Mouse (Mus musculus) limb, embryonic 13.5 days (tissue): ENCODE data around the gene Rcor2. TPM values are rescaled to one million over a fixed set of nuclear protein-coding genes. Genes with fewer than 3 reads are reported as not detected.
A peak's percentile ranks its signal among the peaks of the same experiment; 100 is the strongest.

ENCODE experiments used
- ATAC-seq: fragments of 200-750 bp; cut with Nextera tagmentation; 2 replicates; pipeline ENCODE4 v1.8.0; 2017; ENCODE audit warnings: low read depth, moderate number of reproducible peaks, moderate TSS enrichment; ENCODE audit not compliant: low FRiP score
- H3K27ac ChIP-seq: fragments of 300-500 bp; sonication (generic); 2 replicates; pipeline ENCODE4 v1.5.1; 2015; ENCODE audit warnings: inconsistent platforms, mild to moderate bottlenecking, moderate library complexity
- H3K27me3 ChIP-seq: fragments of 300-500 bp; sonication (generic); 2 replicates; pipeline ENCODE4 v1.6.1; 2015; ENCODE audit warnings: mild to moderate bottlenecking, inconsistent platforms
- H3K36me3 ChIP-seq: fragments of 300-500 bp; sonication (generic); 2 replicates; pipeline ENCODE4 v1.6.1; 2015; ENCODE audit warnings: inconsistent platforms, mild to moderate bottlenecking, moderate library complexity
- H3K4me1 ChIP-seq: fragments of 300-500 bp; sonication (generic); 2 replicates; pipeline ENCODE4 v1.6.1; 2015; ENCODE audit warnings: inconsistent platforms
- H3K4me2 ChIP-seq: fragments of 300-500 bp; sonication (generic); replicated peaks from 2 replicates; pipeline ENCODE4 v1.6.1; 2015; ENCODE audit warnings: inconsistent platforms, mild to moderate bottlenecking, moderate library complexity
- H3K4me3 ChIP-seq: fragments of 300-500 bp; sonication (generic); 2 replicates; pipeline ENCODE4 v1.5.1; 2015; ENCODE audit warnings: moderate library complexity, mild to moderate bottlenecking, inconsistent platforms
- H3K9ac ChIP-seq: fragments of 300-500 bp; sonication (generic); 2 replicates; pipeline ENCODE4 v1.6.1; 2015; ENCODE audit warnings: mild to moderate bottlenecking, inconsistent platforms
- H3K9me3 ChIP-seq: fragments of 300-500 bp; sonication (generic); 2 replicates; pipeline ENCODE4 v1.6.1; 2016; ENCODE audit warnings: inconsistent platforms
- WGBS: fragments of 180-500 bp; shearing (Covaris S2); methylation state at CpG from one replicate; pipeline ENCODE4 v1.1.7; 2015; 5-methylcytosine and 5-hydroxymethylcytosine counted together
- polyA plus RNA-seq: library from polyadenylated mRNA; unstranded; fragments of >200 nt; fragmentation: Nextera tagmentation; extraction: Ambion mirVana; gene quantifications from 2 replicates; pipeline ENCODE4 v1.2.1, GENCODE M21; 2015

Gene Rcor2
- polyA plus RNA-seq, 1 experiment from 2014 or later, result 25.0 TPM

DNA sequence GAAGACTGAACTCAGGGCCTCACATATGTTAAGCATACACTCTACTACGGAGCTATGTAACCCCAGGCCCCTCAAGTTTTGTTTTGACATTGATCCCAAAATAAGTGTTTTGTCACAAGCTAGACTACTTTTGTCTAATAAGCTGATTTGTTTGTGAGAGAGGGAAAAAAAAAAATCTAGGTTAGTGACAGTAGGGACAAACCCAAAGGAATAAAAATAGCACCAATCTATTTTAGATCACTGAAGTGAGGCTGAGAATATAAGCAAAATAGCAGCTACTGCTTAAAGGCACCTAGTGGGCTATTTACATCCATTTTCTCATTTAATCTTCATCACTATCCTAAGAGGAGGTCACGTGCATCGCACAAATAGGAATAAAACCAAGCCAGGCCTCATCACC, 27.6 kb upstream of the Rcor2 start:
- ATAC-seq, result no peak
- H3K9ac ChIP-seq, result peak overlapping the region; percentile 86
- H3K4me1 ChIP-seq, result peaks cover 26% of the 10 kb centered on the region
- WGBS, result 84% methylated on average over 3 of the region's 3 CpGs
- H3K36me3 ChIP-seq, result peaks cover 17% of the 10 kb centered on the region
- H3K9me3 ChIP-seq, result no peaks in the 10 kb centered on the region
- no peak overlapping the region; the same call in 1 of the 2 replicates for H3K27ac ChIP-seq
- H3K4me3 ChIP-seq, result peak overlapping the region; percentile 73
- H3K4me2 ChIP-seq, result peak overlapping the region; percentile 94
- H3K27me3 ChIP-seq, result no peaks in the 10 kb centered on the region

DNA sequence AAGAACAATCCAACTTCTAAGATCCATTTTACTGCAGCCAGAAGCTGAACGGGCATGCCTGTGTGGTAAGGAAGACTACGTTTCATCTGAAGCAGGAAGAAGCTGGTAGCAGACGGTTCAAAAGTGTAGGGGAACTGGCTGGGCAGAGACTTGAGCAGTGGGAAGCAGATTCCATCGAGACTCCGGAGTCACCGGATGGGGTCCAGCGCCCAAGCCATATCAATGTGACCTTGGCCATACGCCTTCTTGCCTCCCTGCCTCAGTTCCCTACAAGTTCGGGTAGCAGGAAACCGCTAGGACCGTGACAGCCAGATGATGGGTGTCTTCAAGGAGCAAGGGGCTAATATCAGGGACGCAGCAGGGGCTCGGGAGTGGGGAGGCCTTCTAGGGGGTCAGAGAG, 26.8 kb upstream of the Rcor2 start:
- no peak for ATAC-seq
- Histone ChIP-seq H3K4me2 (peak overlapping the region; percentile 94), H3K36me3 (peaks cover 17% of the 10 kb centered on the region), H3K27me3 (no peaks in the 10 kb centered on the region), H3K4me3 (peak overlapping the region; percentile 73), H3K9me3 (no peaks in the 10 kb centered on the region), H3K27ac (peak overlapping the region; percentile 73; the same call in 1 of the 2 replicates), H3K9ac (peak overlapping the region; percentile 86), H3K4me1 (peaks cover 26% of the 10 kb centered on the region)
- WGBS, result 2% methylated on average over 13 of the region's 13 CpGs

DNA sequence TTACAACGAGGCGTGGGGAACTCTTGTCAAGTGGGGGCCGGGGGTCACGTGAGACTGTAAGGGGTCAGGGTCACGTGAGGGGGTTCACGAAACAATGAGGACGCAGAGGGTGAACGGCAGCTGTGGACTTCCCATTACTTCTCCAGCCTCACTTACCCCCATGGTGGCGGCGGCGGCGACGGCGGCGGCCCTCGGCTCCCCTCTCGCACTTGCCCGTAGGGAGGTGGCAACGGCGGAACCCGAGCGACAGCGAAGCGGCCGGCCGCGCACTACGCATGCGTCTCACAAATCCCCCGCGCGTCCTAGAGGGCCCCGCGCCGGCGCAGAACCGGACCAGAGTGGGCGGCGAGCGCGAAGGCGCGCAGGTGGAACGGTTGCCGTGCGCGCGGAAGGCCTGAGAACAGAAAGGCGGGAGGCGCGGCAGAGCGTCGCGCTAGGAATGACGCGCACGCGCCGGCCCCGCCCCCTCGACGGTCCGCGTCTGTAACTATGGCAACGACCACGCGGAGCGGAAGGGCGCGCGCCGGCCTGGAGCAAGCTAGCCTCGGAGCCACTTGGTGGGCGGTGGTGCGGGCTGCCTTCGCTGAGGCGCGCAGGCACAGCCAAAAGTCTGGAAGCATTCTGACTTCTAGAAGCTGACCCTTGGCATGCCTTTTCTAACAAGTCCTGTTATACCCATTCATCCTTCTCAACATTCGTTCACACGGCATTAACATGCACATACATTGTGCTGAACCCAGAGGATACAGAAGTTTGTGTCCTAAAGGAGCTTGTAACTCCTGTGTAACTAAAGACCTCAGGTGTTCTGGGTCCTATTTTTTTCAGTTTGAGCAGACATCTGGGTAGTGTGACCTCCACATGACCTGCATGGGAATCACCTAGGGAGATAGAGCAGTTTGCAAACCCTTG, 26.1 kb upstream of the Rcor2 start, which contains the start of gene Naa40:
Naa40 (minus strand) TSS at position 402 of the 909 bp plus-strand sequence.
- H3K4me1 ChIP-seq, result peaks cover 26% of the 10 kb centered on the region
- peak within 1 kb of the TSS; percentile 73; the same call in 1 of the 2 replicates for H3K27ac ChIP-seq
- H3K9ac ChIP-seq, result peak within 1 kb of the TSS; percentile 86
- no peaks in the 10 kb centered on the region for H3K27me3 ChIP-seq
- peak within 1 kb of the TSS; percentile 73 for H3K4me3 ChIP-seq
- peaks cover 15% of the 10 kb centered on the region for H3K36me3 ChIP-seq
- ATAC-seq, result peak; percentile 95
- peak within 1 kb of the TSS; percentile 94 for H3K4me2 ChIP-seq
- WGBS, result under 1% methylated on average over 76 of the region's 80 CpGs
- H3K9me3 ChIP-seq, result no peaks in the 10 kb centered on the region

DNA sequence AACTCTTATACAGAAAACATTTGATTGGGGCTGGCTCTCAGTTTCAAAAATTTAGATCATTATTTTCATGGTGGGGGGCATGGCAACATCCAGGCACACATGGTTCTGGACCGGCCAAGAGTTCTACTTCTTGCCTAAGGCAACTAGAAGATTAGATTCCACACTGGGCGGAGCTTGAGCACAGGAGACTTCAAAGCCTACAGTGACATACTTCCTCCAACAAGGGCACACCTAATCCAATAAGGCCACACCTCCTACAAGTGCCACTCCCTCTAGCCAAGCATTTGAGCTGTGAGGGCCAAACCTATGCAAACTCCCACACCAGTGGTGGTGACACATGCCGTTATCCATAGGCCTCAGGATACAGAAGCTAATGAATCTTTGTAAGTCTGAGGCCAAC, 21.1 kb upstream of the Rcor2 start:
- no peak overlapping the region for H3K27ac ChIP-seq
- H3K4me3 ChIP-seq, result no peak overlapping the region
- 67% methylated on average over 3 of the region's 3 CpGs for WGBS
- H3K9ac ChIP-seq, result no peak overlapping the region
- no peaks in the 10 kb centered on the region for H3K27me3 ChIP-seq
- H3K4me2 ChIP-seq, result no peak overlapping the region
- ATAC-seq, result no peak
- no peaks in the 10 kb centered on the region for H3K9me3 ChIP-seq
- H3K4me1 ChIP-seq, result peaks cover 4% of the 10 kb centered on the region
- no peaks in the 10 kb centered on the region for H3K36me3 ChIP-seq

DNA sequence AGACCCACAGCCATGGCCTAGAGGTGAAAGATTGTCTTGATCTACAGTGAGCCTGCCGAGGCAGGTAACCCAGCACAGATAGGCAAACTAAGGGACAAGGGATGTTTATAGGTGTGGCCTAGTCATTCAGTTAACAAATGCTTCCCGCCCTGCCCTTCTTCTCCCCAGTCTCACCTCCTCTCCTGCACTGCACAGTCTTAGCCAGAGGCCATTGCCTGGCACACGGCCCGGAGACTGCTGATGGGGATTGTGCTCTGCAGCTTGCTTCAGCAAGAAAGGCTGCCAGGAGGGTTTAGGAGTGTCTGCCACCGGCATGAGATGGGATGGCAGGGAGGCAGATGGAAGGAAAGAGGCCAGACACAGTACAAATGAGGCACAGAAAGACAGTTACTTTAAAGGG, 9.2 kb upstream of the Rcor2 start:
- Histone ChIP-seq H3K27ac (no peak overlapping the region), H3K4me2 (no peak overlapping the region), H3K9me3 (peaks cover 8% of the 10 kb centered on the region; the same call in 1 of the 2 replicates), H3K4me3 (no peak overlapping the region), H3K9ac (no peak overlapping the region), H3K36me3 (no peaks in the 10 kb centered on the region), H3K4me1 (no peaks in the 10 kb centered on the region), H3K27me3 (no peaks in the 10 kb centered on the region)
- no peak for ATAC-seq
- WGBS, result 74% methylated on average over 5 of the region's 5 CpGs

DNA sequence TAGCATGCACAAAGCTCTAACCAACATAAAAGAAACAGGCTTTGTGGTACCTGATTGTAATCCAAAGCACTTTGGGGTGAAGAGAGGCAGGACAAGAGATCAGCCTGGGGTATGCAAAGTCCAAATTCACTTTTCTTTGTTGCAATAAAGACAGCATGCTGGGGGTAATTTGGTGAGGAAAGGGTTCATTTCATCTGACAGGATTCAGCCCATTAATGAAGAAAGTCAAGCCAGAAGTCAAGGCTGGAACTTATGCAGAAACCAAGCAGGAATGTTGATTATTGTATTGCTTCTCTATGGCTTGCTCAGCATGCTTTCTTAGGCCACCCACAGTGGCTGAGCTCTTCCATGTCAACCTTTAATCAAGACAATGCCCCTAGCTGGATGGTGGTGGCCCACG, 5.6 kb upstream of the Rcor2 start:
- no peak for ATAC-seq
- H3K36me3 ChIP-seq, result no peaks in the 10 kb centered on the region
- no peak overlapping the region for H3K4me3 ChIP-seq
- no peak overlapping the region for H3K4me2 ChIP-seq
- peaks cover 8% of the 10 kb centered on the region; the same call in 1 of the 2 replicates for H3K9me3 ChIP-seq
- no peak overlapping the region for H3K27ac ChIP-seq
- no peaks in the 10 kb centered on the region for H3K27me3 ChIP-seq
- no peak overlapping the region for H3K9ac ChIP-seq
- WGBS, result 90% methylated on average over 1 of the region's 1 CpGs
- peaks cover 26% of the 10 kb centered on the region for H3K4me1 ChIP-seq

DNA sequence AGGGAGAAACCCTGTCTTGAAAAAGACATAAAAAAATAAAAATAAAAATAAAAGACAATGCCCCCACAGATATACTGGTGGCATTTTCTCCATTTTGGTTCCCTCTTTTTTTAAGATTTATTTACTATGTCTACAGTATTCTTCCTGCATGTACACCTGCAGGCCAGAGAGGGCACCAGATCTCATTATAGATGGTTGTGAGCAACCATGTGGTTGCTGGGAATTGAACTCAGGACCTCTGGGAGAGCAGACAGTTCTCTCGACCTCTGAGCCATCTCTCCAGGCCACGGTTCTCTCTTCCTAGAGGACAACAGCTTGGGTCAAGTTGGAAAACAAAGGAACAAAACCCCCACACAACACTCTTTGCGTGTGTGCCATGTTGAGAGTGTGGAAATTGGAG, 5.2 kb upstream of the Rcor2 start:
- no peak overlapping the region for H3K4me2 ChIP-seq
- H3K9ac ChIP-seq, result no peak overlapping the region
- H3K4me3 ChIP-seq, result no peak overlapping the region
- H3K27ac ChIP-seq, result no peak overlapping the region
- WGBS, result 89% methylated on average over 3 of the region's 3 CpGs
- peaks cover 31% of the 10 kb centered on the region for H3K4me1 ChIP-seq
- peaks cover 8% of the 10 kb centered on the region; the same call in 1 of the 2 replicates for H3K9me3 ChIP-seq
- ATAC-seq, result no peak
- H3K36me3 ChIP-seq, result no peaks in the 10 kb centered on the region
- no peaks in the 10 kb centered on the region for H3K27me3 ChIP-seq

DNA sequence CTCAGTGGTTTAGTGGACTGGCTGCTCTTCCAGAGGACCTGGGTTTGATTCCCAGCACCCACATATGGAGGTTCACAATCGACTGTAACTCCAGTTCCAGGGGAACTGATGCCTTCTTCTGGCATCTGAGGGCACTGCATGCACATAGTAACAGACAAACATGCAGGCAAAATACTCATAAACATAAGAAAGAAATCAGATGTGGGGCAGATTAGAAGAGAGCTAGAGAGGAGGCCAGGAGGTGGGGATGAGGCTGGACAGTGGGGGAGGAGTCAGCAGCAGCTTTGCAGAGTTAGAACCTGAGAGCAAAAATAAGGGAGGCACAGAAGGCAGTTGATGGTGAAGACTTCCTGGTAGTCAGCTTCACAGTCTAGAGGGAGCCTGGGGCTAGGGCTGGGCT, 4.5 kb upstream of the Rcor2 start:
- peaks cover 8% of the 10 kb centered on the region; the same call in 1 of the 2 replicates for H3K9me3 ChIP-seq
- H3K27ac ChIP-seq, result no peak overlapping the region
- 91% methylated on average over 1 of the region's 1 CpGs for WGBS
- H3K4me1 ChIP-seq, result peaks cover 38% of the 10 kb centered on the region
- no peak for ATAC-seq
- H3K36me3 ChIP-seq, result no peaks in the 10 kb centered on the region
- no peaks in the 10 kb centered on the region for H3K27me3 ChIP-seq
- no peak overlapping the region for H3K4me3 ChIP-seq
- no peak overlapping the region for H3K4me2 ChIP-seq
- no peak overlapping the region for H3K9ac ChIP-seq

DNA sequence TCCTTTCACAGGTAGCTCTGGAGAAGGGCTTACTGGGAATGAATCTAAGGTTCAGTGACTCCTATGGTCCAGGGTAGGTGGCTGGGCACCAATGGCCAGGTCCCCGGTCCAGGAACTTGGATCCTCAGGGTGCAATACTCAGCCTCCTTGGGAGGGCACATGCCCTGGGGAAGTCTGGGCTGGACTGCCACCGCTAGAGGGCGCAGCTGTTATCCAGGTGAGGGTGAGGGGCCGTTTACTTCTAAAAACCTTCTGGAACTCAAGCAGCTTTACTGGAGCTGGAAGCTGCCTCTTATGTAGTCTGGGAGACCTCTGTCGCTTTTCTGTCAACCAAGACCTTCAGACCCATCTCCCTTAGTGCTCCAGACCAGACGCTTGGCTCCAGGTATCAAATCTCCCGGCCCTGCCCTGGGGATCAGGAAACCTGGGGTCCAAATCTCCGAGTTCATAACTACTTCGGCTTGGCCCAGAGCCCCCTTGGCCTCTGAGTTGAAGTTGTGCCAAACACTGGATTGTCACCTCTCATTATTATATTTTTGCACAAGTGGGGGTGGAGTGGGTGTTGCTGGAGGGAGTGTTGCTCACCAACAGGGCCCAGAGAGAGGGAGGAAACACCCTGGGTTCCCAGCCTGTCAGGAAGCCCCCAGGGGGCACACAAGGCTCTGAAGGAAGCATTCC, 2.9 kb upstream of the Rcor2 start:
- peaks cover 8% of the 10 kb centered on the region; the same call in 1 of the 2 replicates for H3K9me3 ChIP-seq
- H3K4me1 ChIP-seq, result peaks cover 43% of the 10 kb centered on the region
- H3K36me3 ChIP-seq, result no peaks in the 10 kb centered on the region
- no peak overlapping the region for H3K4me3 ChIP-seq
- H3K27me3 ChIP-seq, result no peaks in the 10 kb centered on the region
- H3K4me2 ChIP-seq, result peak overlapping the region; percentile 32
- H3K27ac ChIP-seq, result peak overlapping the region; percentile 58
- no peak for ATAC-seq
- peak overlapping the region; percentile 14 for H3K9ac ChIP-seq
- WGBS, result 15% methylated on average over 9 of the region's 9 CpGs

DNA sequence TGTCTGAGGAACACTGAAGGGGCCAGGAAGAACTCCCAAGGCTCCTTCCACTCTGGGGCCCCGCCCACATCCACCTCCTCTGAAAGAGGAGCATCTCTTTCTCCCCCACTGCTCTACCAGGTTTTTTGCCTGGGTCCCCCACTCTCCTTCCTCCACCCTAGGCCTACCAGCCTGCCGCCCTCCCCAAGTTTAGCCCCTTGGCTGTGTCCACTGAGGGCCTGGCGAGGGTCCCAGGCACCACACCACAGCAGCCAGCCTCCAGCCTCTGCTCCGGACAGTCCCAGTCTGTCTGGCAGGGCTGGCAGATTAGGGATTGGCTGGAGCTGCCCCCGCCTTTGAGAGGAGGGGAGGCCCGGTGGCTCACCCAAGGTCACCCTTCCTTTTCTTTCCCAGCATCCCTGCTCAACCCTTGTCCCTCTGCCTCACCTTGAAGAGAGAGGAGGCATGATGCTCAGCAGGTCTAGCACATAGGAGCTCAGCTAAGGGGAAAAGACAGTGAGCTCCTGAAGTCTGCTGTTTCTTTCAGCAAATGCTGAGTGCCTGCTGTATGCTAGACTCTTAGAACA, 2.3 kb upstream of the Rcor2 start:
- Histone ChIP-seq H3K9me3 (peaks cover 8% of the 10 kb centered on the region; the same call in 1 of the 2 replicates), H3K36me3 (no peaks in the 10 kb centered on the region), H3K27ac (peak overlapping the region; percentile 58; the same call in 1 of the 2 replicates), H3K4me3 (no peak overlapping the region), H3K4me1 (peaks cover 49% of the 10 kb centered on the region), H3K27me3 (no peaks in the 10 kb centered on the region), H3K4me2 (peak overlapping the region; percentile 32), H3K9ac (peak overlapping the region; percentile 14)
- WGBS, result 27% methylated on average over 6 of the region's 6 CpGs
- no peak for ATAC-seq

DNA sequence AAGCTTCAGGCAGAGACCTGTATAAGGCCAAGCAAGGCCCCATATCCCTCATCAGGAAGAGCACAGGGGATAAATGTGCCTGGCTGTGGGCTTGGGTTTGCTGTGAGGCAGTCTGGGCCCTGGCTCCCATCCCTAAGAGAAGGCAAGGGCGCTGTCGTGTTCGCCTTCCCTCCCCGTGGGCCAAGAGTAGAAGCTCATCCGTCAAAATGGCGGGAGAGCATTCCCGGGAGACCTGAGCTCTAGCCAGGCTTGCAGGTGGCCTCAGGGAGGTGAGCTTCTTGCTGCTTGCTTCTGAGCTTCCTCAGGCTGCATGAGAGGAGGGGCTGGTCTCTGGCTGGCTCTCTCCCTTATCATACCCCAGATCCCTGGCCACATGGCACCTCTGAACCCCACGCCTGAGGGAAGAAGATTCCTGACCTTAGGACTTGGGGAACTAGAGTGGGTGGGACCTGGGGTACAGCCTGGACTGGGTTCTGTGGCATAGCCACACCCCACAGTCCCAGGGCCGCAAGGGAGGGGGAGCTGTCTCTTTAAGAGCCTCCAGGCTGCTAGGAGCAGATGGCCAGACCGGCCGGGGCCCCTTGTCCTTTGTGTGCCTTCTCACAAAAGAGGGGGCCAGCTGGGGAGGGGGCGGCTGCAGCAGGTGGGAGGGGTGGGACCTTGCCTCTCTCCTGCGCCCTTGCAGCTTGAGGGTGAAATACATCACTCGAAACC, 1.5 kb upstream of the Rcor2 start:
- Histone ChIP-seq H3K9ac (no peak overlapping the region), H3K4me3 (no peak overlapping the region), H3K36me3 (peaks cover 4% of the 10 kb centered on the region), H3K4me2 (peak overlapping the region; percentile 92), H3K27ac (peak overlapping the region; percentile 58; the same call in 1 of the 2 replicates), H3K27me3 (no peaks in the 10 kb centered on the region), H3K4me1 (peaks cover 56% of the 10 kb centered on the region), H3K9me3 (peaks cover 8% of the 10 kb centered on the region; the same call in 1 of the 2 replicates)
- ATAC-seq, result no peak
- WGBS, result 21% methylated on average over 14 of the region's 14 CpGs
